Mouse (Mus musculus) limb, embryonic 14.5 days (tissue): Measurements from ENCODE around the gene Hoxd10. TPM values are rescaled to one million over a fixed set of nuclear protein-coding genes. Genes with fewer than 3 reads are reported as not detected.

Source experiments
- ATAC-seq: fragments of 200-750 bp; cut with Nextera tagmentation; 2 replicates; pipeline ENCODE4 v1.8.0; 2017; ENCODE audit warnings: low read depth, moderate number of reproducible peaks, moderate TSS enrichment; ENCODE audit not compliant: low FRiP score
- DNase-seq: peaks from one replicate; pipeline ENCODE4 v3.0.0-alpha.2; 2015; ENCODE audit warnings: low spot score
- H3K27ac ChIP-seq: fragments of 300-500 bp; sonication (generic); replicated peaks from 2 replicates; pipeline ENCODE4 v1.5.1; 2014; ENCODE audit warnings: low read depth, mild to moderate bottlenecking, low read length, moderate library complexity, mixed read lengths
- H3K27me3 ChIP-seq: fragments of 300-500 bp; sonication (generic); 2 replicates; pipeline ENCODE4 v1.6.1; 2014; ENCODE audit warnings: low read length, mixed read lengths; ENCODE audit not compliant: control insufficient read depth, insufficient read depth
- H3K36me3 ChIP-seq: fragments of 300-500 bp; sonication (generic); 2 replicates; pipeline ENCODE4 v1.6.1; 2014; ENCODE audit warnings: mild to moderate bottlenecking, low read length, moderate library complexity, mixed read lengths; ENCODE audit not compliant: control insufficient read depth, insufficient read depth
- H3K4me1 ChIP-seq: fragments of 300-500 bp; sonication (generic); 2 replicates; pipeline ENCODE4 v1.6.1; 2014; ENCODE audit warnings: antibody characterized with exemption, low read length, mixed read lengths; ENCODE audit not compliant: control insufficient read depth, insufficient read depth
- H3K4me2 ChIP-seq: fragments of 300-500 bp; sonication (generic); replicated peaks from 2 replicates; pipeline ENCODE4 v1.6.1; 2014; ENCODE audit warnings: low read depth, mild to moderate bottlenecking, low read length, moderate library complexity; ENCODE audit not compliant: severe bottlenecking
- H3K4me3 ChIP-seq: fragments of 300-500 bp; sonication (generic); replicated peaks from 2 replicates; pipeline ENCODE4 v1.5.1; 2014; ENCODE audit warnings: low read length
- H3K9ac ChIP-seq: fragments of 300-500 bp; sonication (generic); 2 replicates; pipeline ENCODE4 v1.6.1; 2014; ENCODE audit warnings: mild to moderate bottlenecking, low read depth, low read length, moderate library complexity; ENCODE audit not compliant: severe bottlenecking
- H3K9me3 ChIP-seq: fragments of 300-500 bp; sonication (generic); 2 replicates; pipeline ENCODE4 v1.6.1; 2016; ENCODE audit warnings: low read length; ENCODE audit not compliant: control insufficient read depth
- POLR2A ChIP-seq: fragments of 200-500 bp; IDR thresholded peaks from 2 replicates; pipeline ENCODE4 v1.8.0; 2012; ENCODE audit warnings: inconsistent platforms, mild to moderate bottlenecking, moderate library complexity, borderline replicate concordance; ENCODE audit not compliant: insufficient read depth, insufficient read length; ENCODE audit errors: extremely low read depth
- WGBS: fragments of 180-500 bp; shearing (Covaris S2); extraction: QIAGEN DNeasy Blood & Tissue Kit; methylation state at CpG from one replicate; pipeline ENCODE4 v1.1.7; 2014; 5-methylcytosine and 5-hydroxymethylcytosine counted together
- polyA plus RNA-seq, 2 experiments: library from polyadenylated mRNA; depleted of rRNA in 1 of 2; stranded (reverse) in 1 of 2; unstranded in 1 of 2; fragments of >200 nt; fragmentation: Nextera tagmentation in 1 of 2; extraction: Ambion mirVana in 1 of 2; gene quantifications; 2 replicates each; pipeline versions ENCODE4 v1.2.1 to v1.2.3; 2012 to 2014

Hoxd10 gene
- polyA plus RNA-seq, 2 experiments: 18.3 to 39.4 TPM

GRCm38 (mm10) chr2:74726973-74727639, 35.4 kb downstream of the Hoxd10 start:
- Histone ChIP-seq H3K9ac (peak overlapping the region; percentile 28; the same call in 1 of the 2 replicates), H3K36me3 (no peaks in the 10 kb centered on the region), H3K27ac (no peak overlapping the region), H3K4me2 (peak overlapping the region; percentile 55), H3K27me3 (peaks cover 98% of the 10 kb centered on the region), H3K4me3 (peak overlapping the region; percentile 34), H3K9me3 (no peaks in the 10 kb centered on the region), H3K4me1 (peaks cover 11% of the 10 kb centered on the region)
- no peak for TF ChIP-seq POLR2A
- ATAC-seq (no peak), DNase-seq (no peak)
- 6% methylated on average over 39 of the region's 43 CpGs for WGBS

GRCm38 (mm10) chr2:74727640-74728302, 36.0 kb downstream of the Hoxd10 start:
- no peak for DNase-seq

GRCm38 (mm10) chr2:74728303-74728680, 36.6 kb downstream of the Hoxd10 start:
- Histone ChIP-seq H3K27ac (no peak overlapping the region), H3K4me2 (no peak overlapping the region), H3K27me3 (peaks cover 98% of the 10 kb centered on the region), H3K36me3 (no peaks in the 10 kb centered on the region), H3K4me3 (no peak overlapping the region), H3K4me1 (peaks cover 14% of the 10 kb centered on the region), H3K9ac (no peak overlapping the region), H3K9me3 (no peaks in the 10 kb centered on the region)
- DNase-seq: no peak
- no peak; the same call in 1 of the 2 replicates for ATAC-seq
- WGBS: 34% methylated on average over 13 of the region's 13 CpGs
- no peak for TF ChIP-seq POLR2A

More at GRCm38 (mm10) chr2:74727640-74728302, 36.0 kb downstream of the Hoxd10 start:
- peak overlapping the region; percentile 55 for H3K4me2 ChIP-seq
- ATAC-seq: 0 out of 2 replicates have a peak, but pooled peaks have one; percentile 13
- peaks cover 98% of the 10 kb centered on the region for H3K27me3 ChIP-seq
- H3K27ac ChIP-seq: no peak overlapping the region
- H3K9ac ChIP-seq: peak overlapping the region; percentile 28; the same call in 1 of the 2 replicates
- WGBS: 14% methylated on average over 25 of the region's 25 CpGs
- no peaks in the 10 kb centered on the region for H3K36me3 ChIP-seq
- H3K4me3 ChIP-seq: peak overlapping the region; percentile 34
- no peak for TF ChIP-seq POLR2A
- H3K4me1 ChIP-seq: peaks cover 13% of the 10 kb centered on the region
- H3K9me3 ChIP-seq: no peaks in the 10 kb centered on the region

GRCm38 (mm10) chr2:74730331-74730730, 38.6 kb downstream of the Hoxd10 start:
- no peak overlapping the region for H3K4me3 ChIP-seq
- H3K9ac ChIP-seq: no peak overlapping the region
- 39% methylated on average over 8 of the region's 8 CpGs for WGBS
- H3K9me3 ChIP-seq: no peaks in the 10 kb centered on the region
- no peak overlapping the region for H3K27ac ChIP-seq
- H3K27me3 ChIP-seq: peaks cover 98% of the 10 kb centered on the region
- no peak for DNase-seq
- no peak for ATAC-seq
- H3K36me3 ChIP-seq: no peaks in the 10 kb centered on the region
- peaks cover 14% of the 10 kb centered on the region for H3K4me1 ChIP-seq
- no peak overlapping the region for H3K4me2 ChIP-seq
- no peak for TF ChIP-seq POLR2A

GRCm38 (mm10) chr2:74731055-74731454, 39.3 kb downstream of the Hoxd10 start:
- H3K4me1 ChIP-seq: peaks cover 15% of the 10 kb centered on the region
- peaks cover 97% of the 10 kb centered on the region for H3K27me3 ChIP-seq
- no peaks in the 10 kb centered on the region for H3K36me3 ChIP-seq
- DNase-seq (no peak), ATAC-seq (no peak)
- no peak overlapping the region for H3K4me2 ChIP-seq
- H3K9me3 ChIP-seq: no peaks in the 10 kb centered on the region
- no peak overlapping the region for H3K27ac ChIP-seq
- H3K9ac ChIP-seq: no peak overlapping the region
- no peak overlapping the region for H3K4me3 ChIP-seq
- no peak for TF ChIP-seq POLR2A
